Mouse (Mus musculus): ENCODE results near the gene Bcl6.

Bcl6 gene

GRCm38 (mm10) chr16:23977732-23978131, 10.9 kb downstream of the Bcl6 start:
- in situ Hi-C loops (cut with MboI, MseI), result loop anchor here (25.0 kb wide), 1 partner anchor 360 kb away; no protein-coding TSS in a partner anchor

GRCm38 (mm10) chr16:23976196-23976595, 12.5 kb downstream of the Bcl6 start:
- in situ Hi-C loops (cut with MboI, MseI), result loop anchor here (25.0 kb wide), 1 partner anchor 361 kb away; no protein-coding TSS in a partner anchor

GRCm38 (mm10) chr16:23973635-23974367, 14.9 kb downstream of the Bcl6 start:
- in situ Hi-C loops (cut with MboI, MseI), result loop anchor here (25.0 kb wide), 1 partner anchor 838 kb away; no protein-coding TSS in a partner anchor

- in situ Hi-C loops (cut with MboI, MseI), result loop anchor here (25.0 kb wide), 1 partner anchor 839 kb away; no protein-coding TSS in a partner anchor
Observed at GRCm38 (mm10) chr16:23972901-23973300, 15.8 kb downstream of the Bcl6 start.

- in situ Hi-C loops (cut with MboI, MseI), result loop anchor here (25.0 kb wide), 1 partner anchor 840 kb away; no protein-coding TSS in a partner anchor
Observed at GRCm38 (mm10) chr16:23972126-23972740, 16.4 kb downstream of the Bcl6 start.

GRCm38 (mm10) chr16:23969919-23970318, 18.7 kb downstream of the Bcl6 start:
- in situ Hi-C loops (cut with MboI, MseI), result loop anchor here (10.0 to 25.0 kb wide), 2 partner anchors 842 to 1385 kb away; no protein-coding TSS in a partner anchor

- in situ Hi-C loops (cut with MboI, MseI), result loop anchor here (10.0 to 25.0 kb wide), 2 partner anchors 843 to 1386 kb away; no protein-coding TSS in a partner anchor
Observed at GRCm38 (mm10) chr16:23968888-23969287, 19.8 kb downstream of the Bcl6 start.

GRCm38 (mm10) chr16:23967301-23967700, 21.4 kb downstream of the Bcl6 start:
- in situ Hi-C loops (cut with MboI, MseI), result loop anchor here (10.0 to 25.0 kb wide), 2 partner anchors 845 to 1388 kb away; no protein-coding TSS in a partner anchor

GRCm38 (mm10) chr16:23966066-23966465, 22.6 kb downstream of the Bcl6 start:
- in situ Hi-C loops (cut with MboI, MseI), result loop anchor here (10.0 to 25.0 kb wide), 2 partner anchors 846 to 1389 kb away; no protein-coding TSS in a partner anchor

- in situ Hi-C loops (cut with MboI, MseI), result loop anchor here (5.0 to 25.0 kb wide), 3 partner anchors 847 to 1390 kb away; no protein-coding TSS in a partner anchor
Observed at GRCm38 (mm10) chr16:23964706-23965367, 23.8 kb downstream of the Bcl6 start.

- in situ Hi-C loops (cut with MboI, MseI), result loop anchor here (5.0 to 25.0 kb wide), 3 partner anchors 848 to 1391 kb away; no protein-coding TSS in a partner anchor
Observed at GRCm38 (mm10) chr16:23963896-23964668, 24.6 kb downstream of the Bcl6 start.

- in situ Hi-C loops (cut with MboI, MseI), result loop anchor here (5.0 to 25.0 kb wide), 3 partner anchors 850 to 1392 kb away; no protein-coding TSS in a partner anchor
Observed at GRCm38 (mm10) chr16:23962401-23962800, 26.3 kb downstream of the Bcl6 start.

GRCm38 (mm10) chr16:23958938-23959337, 29.7 kb downstream of the Bcl6 start:
- in situ Hi-C loops (cut with MboI, MseI), result loop anchor here (25.0 kb wide), 1 partner anchor 853 kb away; no protein-coding TSS in a partner anchor

- in situ Hi-C loops (cut with MboI, MseI), result loop anchor here (25.0 kb wide), 1 partner anchor 858 kb away; no protein-coding TSS in a partner anchor
Observed at GRCm38 (mm10) chr16:23953959-23954260, 34.7 kb downstream of the Bcl6 start.

- in situ Hi-C loops (cut with MboI, MseI), result loop anchor here (25.0 kb wide), 1 partner anchor 859 kb away; no protein-coding TSS in a partner anchor
Observed at GRCm38 (mm10) chr16:23953189-23953958, 35.3 kb downstream of the Bcl6 start.

- in situ Hi-C loops (cut with MboI, MseI), result loop anchor here (25.0 kb wide), 1 partner anchor 860 kb away; no protein-coding TSS in a partner anchor
Observed at GRCm38 (mm10) chr16:23952101-23952727, 36.4 kb downstream of the Bcl6 start.

GRCm38 (mm10) chr16:23947654-23948053, 41.0 kb downstream of the Bcl6 start:
- in situ Hi-C loops (cut with MboI, MseI), result no loop called here

GRCm38 (mm10) chr16:23944801-23945200, 43.9 kb downstream of the Bcl6 start:
- in situ Hi-C loops (cut with MboI, MseI), result no loop called here

- in situ Hi-C loops (cut with MboI, MseI), result no loop called here
Observed at GRCm38 (mm10) chr16:23934397-23934796, 54.3 kb downstream of the Bcl6 start.

Measured in T-helper 2 cell (primary cell).